12 mouse cellular contexts compared by ENCODE assay signal in genomic region chr3:102122046-102122445, GRCm38 (mm10). TPM values are rescaled to one million over a fixed set of nuclear protein-coding genes. Genes with fewer than 3 reads are reported as not detected.
DNase-seq lines count a peak whose midpoint lies in the region; ATAC-seq and TF ChIP-seq lines count a peak whose summit lies in the region.
"Had no signal": no experiment of that assay in that cellular context is flagged by ENCODE, and none has a peak within 500 bp of the region (broad histone marks: within the 10 kb centered on the region; RNA-seq: fewer than 3 reads in every experiment).

No protein-coding gene starts in this region.

- H3K4me3 ChIP-seq in kidney, postnatal 0 days (replicated peaks; ENCODE audit: low read depth, low read length), result no peak overlapping the region
- H3K4me3 ChIP-seq in testis, adult 2 months (ENCODE audit: control insufficient read depth, low read depth, low read length), result no peak overlapping the region
- H3K4me3 ChIP-seq: hindbrain, embryonic 13.5 days; liver, embryonic 13.5 days had no signal

- no peak overlapping the region for H3K9ac ChIP-seq in kidney, postnatal 0 days (ENCODE audit: low read depth, low read length)
- H3K9ac ChIP-seq: hindbrain, embryonic 13.5 days; liver, embryonic 13.5 days had no signal

- peak; percentile 45 to 55 for DNase-seq in cerebellum, postnatal 10 days
- no peak for DNase-seq in cerebellum, adult 9-11 months
- DNase-seq in kidney, postnatal 0 days (ENCODE audit: low spot score), result peak; percentile 16
- no peak for DNase-seq in kidney, adult 18-20 months
- no peak for DNase-seq in testis, postnatal 14 days (ENCODE audit: low spot score)
- DNase-seq in testis, postnatal 10 days (ENCODE audit: low spot score), result peak; percentile 70
- DNase-seq in urinary bladder, postnatal 36 days (ENCODE audit: low spot score in 2 of 2), result no peak
- DNase-seq: cerebellum, adult 9-10 months; liver, embryonic 13.5 days had no signal

- no peak for TF ChIP-seq POLR2A in testis, adult 2 months (IDR thresholded peaks at IDR 0.05; ENCODE audit: control insufficient read depth, low read depth, low read length)

- no peaks in the 10 kb centered on the region for H3K36me3 ChIP-seq in kidney, postnatal 0 days (ENCODE audit: insufficient read depth, low read length)
- H3K36me3 ChIP-seq in testis, adult 2 months (ENCODE audit: control insufficient read depth, insufficient read depth, low read length), result no peaks in the 10 kb centered on the region
- H3K36me3 ChIP-seq: hindbrain, embryonic 13.5 days; liver, embryonic 13.5 days had no signal

- H3K4me1 ChIP-seq in kidney, postnatal 0 days (replicated peaks; ENCODE audit: insufficient read depth, low read length), result no peaks in the 10 kb centered on the region
- no peaks in the 10 kb centered on the region for H3K4me1 ChIP-seq in testis, adult 2 months (ENCODE audit: control insufficient read depth, insufficient read depth, low read length)

- H3K4me2 ChIP-seq in kidney, postnatal 0 days (ENCODE audit: low read length), result no peak overlapping the region
- H3K4me2 ChIP-seq: hindbrain, embryonic 13.5 days; liver, embryonic 13.5 days had no signal

- 78% methylated on average over 7 of the region's 7 CpGs for WGBS in kidney, postnatal 0 days

- H3K27me3 ChIP-seq in kidney, postnatal 0 days (ENCODE audit: insufficient read depth, low read length), result no peaks in the 10 kb centered on the region
- no peaks in the 10 kb centered on the region for H3K27me3 ChIP-seq in testis, adult 2 months (ENCODE audit: control insufficient read depth, insufficient read depth, low read length)
- H3K27me3 ChIP-seq: hindbrain, embryonic 13.5 days; liver, embryonic 13.5 days had no signal

- H3K9me3 ChIP-seq in kidney, postnatal 0 days (replicated peaks; ENCODE audit: low read length), result no peaks in the 10 kb centered on the region
- H3K9me3 ChIP-seq: hindbrain, embryonic 13.5 days; liver, embryonic 13.5 days had no signal

- H3K27ac ChIP-seq in kidney, postnatal 0 days, result no peak overlapping the region
- no peak overlapping the region for H3K27ac ChIP-seq in testis, adult 2 months (ENCODE audit: control insufficient read depth, insufficient read depth, low read depth, low read length)
- H3K27ac ChIP-seq: hindbrain, embryonic 13.5 days; liver, embryonic 13.5 days had no signal

- no peak for ATAC-seq in kidney, postnatal 0 days (replicated peaks; ENCODE audit: low FRiP score, low read depth)
- ATAC-seq: midbrain, embryonic 16.5 days had no signal

- peak; percentile 58; the same call in 1 of the 2 replicates for TF ChIP-seq CTCF in kidney, postnatal 0 days (IDR thresholded peaks at IDR 0.05; ENCODE audit: low read depth)
- TF ChIP-seq CTCF in testis, adult 2 months (IDR thresholded peaks at IDR 0.05; ENCODE audit: control insufficient read depth, insufficient read depth, insufficient replicate concordance, low read depth, low read length), result peak; percentile 23; the same call in 1 of the 2 replicates

RNA-seq across cellular contexts. Expression of gene Casq2, which starts 35.8 kb away (rescaled TPM):
- 0.41 and 0.47 TPM in 2 replicates for polyA plus RNA-seq in kidney, postnatal 0 days (2015; fragmentation: Nextera tagmentation; extraction: Ambion mirVana)
- polyA plus RNA-seq in testis, adult 2 months (2012; rRNA removed), result 1.9 and 2.5 TPM in 2 replicates

Comparison
In these comparisons a context has a peak if more than half of its experiments do, and no peak if none do; other contexts are left out.
1. DNase-seq: peak in cerebellum, postnatal 10 days (2 of 2), kidney, postnatal 0 days (single experiment) and testis, postnatal 10 days (single experiment); none in cerebellum, adult 9-11 months (single experiment), kidney, adult 18-20 months (single experiment), testis, postnatal 14 days (single experiment) and urinary bladder, postnatal 36 days (0 of 2).